Mouse (Mus musculus) neural tube, embryonic 14.5 days (tissue): Measurements from ENCODE around the gene Nectin2. TPM values are rescaled to one million over a fixed set of nuclear protein-coding genes. Genes with fewer than 3 reads are reported as not detected.

Experiments used
- ATAC-seq: fragments of 200-750 bp; cut with Nextera tagmentation; 2 replicates; pipeline ENCODE4 v1.8.0; 2017; ENCODE audit warnings: low read depth, mild to moderate bottlenecking, moderate TSS enrichment, moderate library complexity
- H3K27ac ChIP-seq: fragments of 300-500 bp; sonication (generic); 2 replicates; pipeline ENCODE4 v1.5.1; 2014; ENCODE audit warnings: low read depth, mild to moderate bottlenecking, control low read depth, low read length, moderate library complexity, mixed read lengths
- H3K27me3 ChIP-seq: fragments of 300-500 bp; sonication (generic); 2 replicates; pipeline ENCODE4 v1.6.1; 2014; ENCODE audit warnings: low read length; ENCODE audit not compliant: control insufficient read depth, insufficient read depth
- H3K36me3 ChIP-seq: fragments of 300-500 bp; sonication (generic); 2 replicates; pipeline ENCODE4 v1.6.1; 2014; ENCODE audit warnings: low read length, mixed read lengths; ENCODE audit not compliant: control insufficient read depth, insufficient read depth
- H3K4me1 ChIP-seq: fragments of 300-500 bp; sonication (generic); 2 replicates; pipeline ENCODE4 v1.6.1; 2014; ENCODE audit warnings: low read length; ENCODE audit not compliant: control insufficient read depth, insufficient read depth
- H3K4me2 ChIP-seq: fragments of 300-500 bp; sonication (generic); 2 replicates; pipeline ENCODE4 v1.6.1; 2014; ENCODE audit warnings: mild to moderate bottlenecking, low read depth, low read length, control low read depth
- H3K4me3 ChIP-seq: fragments of 300-500 bp; sonication (generic); 2 replicates; pipeline ENCODE4 v1.5.1; 2014; ENCODE audit warnings: low read depth, low read length, control low read depth, mixed read lengths
- H3K9ac ChIP-seq: fragments of 300-500 bp; sonication (generic); replicated peaks from 2 replicates; pipeline ENCODE4 v1.6.1; 2014; ENCODE audit warnings: low read depth, mild to moderate bottlenecking, control low read depth, low read length, mixed read lengths
- H3K9me3 ChIP-seq: fragments of 300-500 bp; sonication (generic); 2 replicates; pipeline ENCODE4 v1.6.1; 2016; ENCODE audit warnings: low read length; ENCODE audit not compliant: control insufficient read depth
- WGBS: fragments of 180-500 bp; shearing (Covaris S2); extraction: QIAGEN DNeasy Blood & Tissue Kit; methylation state at CpG from one replicate; pipeline ENCODE4 v1.1.7; 2014; 5-methylcytosine and 5-hydroxymethylcytosine counted together
- polyA plus RNA-seq: library from polyadenylated mRNA; unstranded; fragments of >200 nt; fragmentation: Nextera tagmentation; extraction: Ambion mirVana; gene quantifications from 2 replicates; pipeline ENCODE4 v1.2.1, GENCODE M21; 2014

Nectin2 gene
- polyA plus RNA-seq, 1 experiment from 2014 or later = 44.7 TPM

- no peaks in the 10 kb centered on the region for H3K9me3 ChIP-seq
- peaks cover 14% of the 10 kb centered on the region for H3K36me3 ChIP-seq
- no peak overlapping the region for H3K4me2 ChIP-seq
- no peaks in the 10 kb centered on the region for H3K4me1 ChIP-seq
- H3K27me3 ChIP-seq = no peaks in the 10 kb centered on the region
- no peak overlapping the region for H3K27ac ChIP-seq
- H3K4me3 ChIP-seq = no peak overlapping the region
- H3K9ac ChIP-seq = no peak overlapping the region
- 93% methylated on average over 4 of the region's 4 CpGs for WGBS
- no peak for ATAC-seq
Measured at GRCm38 (mm10) chr7:19704475-19704874, 45.8 kb downstream of the Nectin2 start.

- Histone ChIP-seq H3K9me3 (no peaks in the 10 kb centered on the region), H3K9ac (no peak overlapping the region), H3K4me3 (no peak overlapping the region), H3K27me3 (no peaks in the 10 kb centered on the region), H3K36me3 (peaks cover 7% of the 10 kb centered on the region; the same call in 1 of the 2 replicates), H3K4me1 (peaks cover 5% of the 10 kb centered on the region), H3K4me2 (no peak overlapping the region), H3K27ac (no peak overlapping the region)
- WGBS = 94% methylated on average over 16 of the region's 16 CpGs
- no peak for ATAC-seq
Measured at GRCm38 (mm10) chr7:19702859-19703555, 47.3 kb downstream of the Nectin2 start.

GRCm38 (mm10) chr7:19701069-19701761 lies 49.1 kb downstream of the Nectin2 start:
- Histone ChIP-seq H3K9ac (no peak overlapping the region), H3K4me1 (peaks cover 5% of the 10 kb centered on the region), H3K36me3 (peaks cover 7% of the 10 kb centered on the region; the same call in 1 of the 2 replicates), H3K4me2 (no peak overlapping the region), H3K27ac (no peak overlapping the region), H3K9me3 (no peaks in the 10 kb centered on the region), H3K27me3 (no peaks in the 10 kb centered on the region), H3K4me3 (no peak overlapping the region)
- peak; percentile 28; the same call in 1 of the 2 replicates for ATAC-seq
- WGBS = 36% methylated on average over 22 of the region's 22 CpGs

GRCm38 (mm10) chr7:19700299-19701068 lies 49.8 kb downstream of the Nectin2 start:
- H3K36me3 ChIP-seq = peaks cover 7% of the 10 kb centered on the region; the same call in 1 of the 2 replicates
- H3K27me3 ChIP-seq = no peaks in the 10 kb centered on the region
- H3K4me3 ChIP-seq = no peak overlapping the region
- H3K27ac ChIP-seq = no peak overlapping the region
- peaks cover 5% of the 10 kb centered on the region for H3K4me1 ChIP-seq
- no peak for ATAC-seq
- 68% methylated on average over 12 of the region's 12 CpGs for WGBS
- H3K9ac ChIP-seq = no peak overlapping the region
- no peaks in the 10 kb centered on the region for H3K9me3 ChIP-seq
- H3K4me2 ChIP-seq = no peak overlapping the region

GRCm38 (mm10) chr7:19699827-19700148 lies 50.5 kb downstream of the Nectin2 start:
- H3K9ac ChIP-seq = no peak overlapping the region
- ATAC-seq = no peak
- 80% methylated on average over 4 of the region's 4 CpGs for WGBS

GRCm38 (mm10) chr7:19698907-19699826 lies 51.1 kb downstream of the Nectin2 start, which contains the start of gene Apoe:
TSS of gene Apoe (minus strand) at chr7:19699188.
- no peak within 1 kb of the TSS for H3K27ac ChIP-seq
- H3K27me3 ChIP-seq = no peaks in the 10 kb centered on the region
- 2% methylated on average over 19 of the region's 20 CpGs for WGBS
- H3K36me3 ChIP-seq = no peaks in the 10 kb centered on the region
- ATAC-seq = peak; percentile 66
- H3K9ac ChIP-seq = peak within 1 kb of the TSS; percentile 39
- peak within 1 kb of the TSS; percentile 28 for H3K4me3 ChIP-seq
- no peaks in the 10 kb centered on the region for H3K9me3 ChIP-seq
- H3K4me2 ChIP-seq = peak within 1 kb of the TSS; percentile 47
- peaks cover 5% of the 10 kb centered on the region for H3K4me1 ChIP-seq

More at GRCm38 (mm10) chr7:19699827-19700148, 50.5 kb downstream of the Nectin2 start:
- H3K27ac ChIP-seq = no peak overlapping the region
- H3K36me3 ChIP-seq = peaks cover 5% of the 10 kb centered on the region; the same call in 1 of the 2 replicates
- H3K9me3 ChIP-seq = no peaks in the 10 kb centered on the region
- H3K4me2 ChIP-seq = no peak overlapping the region
- H3K4me1 ChIP-seq = peaks cover 5% of the 10 kb centered on the region
- H3K4me3 ChIP-seq = no peak overlapping the region
- H3K27me3 ChIP-seq = no peaks in the 10 kb centered on the region

GRCm38 (mm10) chr7:19697949-19698906 lies 52.1 kb downstream of the Nectin2 start:
- 5% methylated on average over 28 of the region's 28 CpGs for WGBS
- no peaks in the 10 kb centered on the region for H3K36me3 ChIP-seq
- H3K9ac ChIP-seq = peak overlapping the region; percentile 39; the same call in 1 of the 2 replicates
- H3K4me2 ChIP-seq = peak overlapping the region; percentile 47
- H3K4me1 ChIP-seq = peaks cover 5% of the 10 kb centered on the region
- H3K4me3 ChIP-seq = peak overlapping the region; percentile 28
- no peak for ATAC-seq
- H3K9me3 ChIP-seq = no peaks in the 10 kb centered on the region
- H3K27ac ChIP-seq = no peak overlapping the region
- H3K27me3 ChIP-seq = no peaks in the 10 kb centered on the region
